Mouse (Mus musculus) neural tube, embryonic 14.5 days (tissue): ENCODE measurements around the gene Slc6a11. TPM values are rescaled to one million over a fixed set of nuclear protein-coding genes. Genes with fewer than 3 reads are reported as not detected.

Source experiments
- ATAC-seq: fragments of 200-750 bp; cut with Nextera tagmentation; 2 replicates; pipeline ENCODE4 v1.8.0; 2017; ENCODE audit warnings: low read depth, mild to moderate bottlenecking, moderate TSS enrichment, moderate library complexity
- H3K27ac ChIP-seq: fragments of 300-500 bp; sonication (generic); 2 replicates; pipeline ENCODE4 v1.5.1; 2014; ENCODE audit warnings: low read depth, mild to moderate bottlenecking, control low read depth, low read length, moderate library complexity, mixed read lengths
- H3K27me3 ChIP-seq: fragments of 300-500 bp; sonication (generic); 2 replicates; pipeline ENCODE4 v1.6.1; 2014; ENCODE audit warnings: low read length; ENCODE audit not compliant: control insufficient read depth, insufficient read depth
- H3K36me3 ChIP-seq: fragments of 300-500 bp; sonication (generic); 2 replicates; pipeline ENCODE4 v1.6.1; 2014; ENCODE audit warnings: low read length, mixed read lengths; ENCODE audit not compliant: control insufficient read depth, insufficient read depth
- H3K4me1 ChIP-seq: fragments of 300-500 bp; sonication (generic); 2 replicates; pipeline ENCODE4 v1.6.1; 2014; ENCODE audit warnings: low read length; ENCODE audit not compliant: control insufficient read depth, insufficient read depth
- H3K4me2 ChIP-seq: fragments of 300-500 bp; sonication (generic); 2 replicates; pipeline ENCODE4 v1.6.1; 2014; ENCODE audit warnings: mild to moderate bottlenecking, low read depth, low read length, control low read depth
- H3K4me3 ChIP-seq: fragments of 300-500 bp; sonication (generic); 2 replicates; pipeline ENCODE4 v1.5.1; 2014; ENCODE audit warnings: low read depth, low read length, control low read depth, mixed read lengths
- H3K9ac ChIP-seq: fragments of 300-500 bp; sonication (generic); replicated peaks from 2 replicates; pipeline ENCODE4 v1.6.1; 2014; ENCODE audit warnings: low read depth, mild to moderate bottlenecking, control low read depth, low read length, mixed read lengths
- H3K9me3 ChIP-seq: fragments of 300-500 bp; sonication (generic); 2 replicates; pipeline ENCODE4 v1.6.1; 2016; ENCODE audit warnings: low read length; ENCODE audit not compliant: control insufficient read depth
- WGBS: fragments of 180-500 bp; shearing (Covaris S2); extraction: QIAGEN DNeasy Blood & Tissue Kit; methylation state at CpG from one replicate; pipeline ENCODE4 v1.1.7; 2014; 5-methylcytosine and 5-hydroxymethylcytosine counted together
- polyA plus RNA-seq: library from polyadenylated mRNA; unstranded; fragments of >200 nt; fragmentation: Nextera tagmentation; extraction: Ambion mirVana; gene quantifications from 2 replicates; pipeline ENCODE4 v1.2.1, GENCODE M21; 2014

The Slc6a11 gene
- polyA plus RNA-seq, 1 experiment from 2014 or later = 80.8 TPM

GRCm38 (mm10) chr6:114283927-114284703, 153.1 kb downstream of the Slc6a11 start:
- Histone ChIP-seq H3K27me3 (no peaks in the 10 kb centered on the region), H3K4me1 (peaks cover 12% of the 10 kb centered on the region), H3K4me3 (peak overlapping the region; percentile 63), H3K4me2 (peak overlapping the region; percentile 62), H3K9ac (peak overlapping the region; percentile 84), H3K9me3 (no peaks in the 10 kb centered on the region), H3K27ac (peak overlapping the region; percentile 53), H3K36me3 (no peaks in the 10 kb centered on the region)
- 37% methylated on average over 10 of the region's 10 CpGs for WGBS
- no peak for ATAC-seq

- Histone ChIP-seq H3K4me1 (peaks cover 25% of the 10 kb centered on the region), H3K9me3 (no peaks in the 10 kb centered on the region), H3K4me3 (no peak overlapping the region), H3K27ac (no peak overlapping the region), H3K4me2 (peak overlapping the region; percentile 62), H3K27me3 (no peaks in the 10 kb centered on the region), H3K36me3 (no peaks in the 10 kb centered on the region), H3K9ac (no peak overlapping the region)
- WGBS = 26% methylated on average over 4 of the region's 4 CpGs
- no peak for ATAC-seq
These were observed 154.4 kb downstream of the Slc6a11 start for GRCm38 (mm10) chr6:114285424-114285823.

- no peak for ATAC-seq
- Histone ChIP-seq H3K9me3 (no peaks in the 10 kb centered on the region), H3K27ac (peak overlapping the region; percentile 36; the same call in 1 of the 2 replicates), H3K4me1 (peaks cover 57% of the 10 kb centered on the region), H3K36me3 (no peaks in the 10 kb centered on the region), H3K4me2 (peak overlapping the region; percentile 9; the same call in 1 of the 2 replicates), H3K4me3 (no peak overlapping the region), H3K9ac (no peak overlapping the region), H3K27me3 (no peaks in the 10 kb centered on the region)
- 5% methylated on average over 7 of the region's 7 CpGs for WGBS
These were observed 158.1 kb downstream of the Slc6a11 start for GRCm38 (mm10) chr6:114289106-114289505.

GRCm38 (mm10) chr6:114290184-114290583, 159.1 kb downstream of the Slc6a11 start:
- Histone ChIP-seq H3K4me2 (peak overlapping the region; percentile 19; the same call in 1 of the 2 replicates), H3K36me3 (no peaks in the 10 kb centered on the region), H3K4me1 (peaks cover 57% of the 10 kb centered on the region), H3K27ac (peak overlapping the region; percentile 79), H3K9ac (0 out of 2 replicates have a peak overlapping the region, but pooled peaks have one; percentile 25), H3K27me3 (no peaks in the 10 kb centered on the region), H3K9me3 (no peaks in the 10 kb centered on the region), H3K4me3 (no peak overlapping the region)
- ATAC-seq = peak; percentile 87
- WGBS = 12% methylated on average over 8 of the region's 8 CpGs

GRCm38 (mm10) chr6:114290929-114291328, 159.9 kb downstream of the Slc6a11 start:
- Histone ChIP-seq H3K4me1 (peaks cover 55% of the 10 kb centered on the region), H3K36me3 (no peaks in the 10 kb centered on the region), H3K9me3 (no peaks in the 10 kb centered on the region), H3K9ac (no peak overlapping the region), H3K27me3 (no peaks in the 10 kb centered on the region), H3K27ac (peak overlapping the region; percentile 79), H3K4me2 (peak overlapping the region; percentile 6; the same call in 1 of the 2 replicates), H3K4me3 (no peak overlapping the region)
- peak; percentile 29 for ATAC-seq
- 37% methylated on average over 4 of the region's 4 CpGs for WGBS

- Histone ChIP-seq H3K4me3 (no peak overlapping the region), H3K27ac (peak overlapping the region; percentile 79), H3K9ac (no peak overlapping the region), H3K9me3 (no peaks in the 10 kb centered on the region), H3K36me3 (no peaks in the 10 kb centered on the region), H3K4me2 (no peak overlapping the region), H3K27me3 (no peaks in the 10 kb centered on the region), H3K4me1 (peaks cover 58% of the 10 kb centered on the region)
- ATAC-seq = no peak
- WGBS = 41% methylated on average over 5 of the region's 5 CpGs
These were observed 160.4 kb downstream of the Slc6a11 start for GRCm38 (mm10) chr6:114291396-114291795.

GRCm38 (mm10) chr6:114293511-114293910, 162.5 kb downstream of the Slc6a11 start:
- WGBS = 44% methylated on average over 8 of the region's 8 CpGs
- no peak for ATAC-seq
- Histone ChIP-seq H3K4me2 (no peak overlapping the region), H3K27me3 (no peaks in the 10 kb centered on the region), H3K9me3 (no peaks in the 10 kb centered on the region), H3K9ac (no peak overlapping the region), H3K27ac (no peak overlapping the region), H3K4me3 (no peak overlapping the region), H3K4me1 (peaks cover 71% of the 10 kb centered on the region), H3K36me3 (no peaks in the 10 kb centered on the region)

- Histone ChIP-seq H3K9ac (no peak overlapping the region), H3K36me3 (no peaks in the 10 kb centered on the region), H3K9me3 (no peaks in the 10 kb centered on the region), H3K4me2 (no peak overlapping the region), H3K27me3 (no peaks in the 10 kb centered on the region), H3K27ac (no peak overlapping the region), H3K4me3 (no peak overlapping the region), H3K4me1 (peaks cover 56% of the 10 kb centered on the region)
- no peak for ATAC-seq
- 75% methylated on average over 4 of the region's 4 CpGs for WGBS
These were observed 164.0 kb downstream of the Slc6a11 start for GRCm38 (mm10) chr6:114295086-114295485.

- WGBS = 16% methylated on average over 10 of the region's 10 CpGs
- no peak overlapping the region; the same call in 1 of the 2 replicates for H3K9ac ChIP-seq
- H3K4me3 ChIP-seq = no peak overlapping the region
- H3K4me2 ChIP-seq = no peak overlapping the region
- H3K4me1 ChIP-seq = peaks cover 36% of the 10 kb centered on the region
- H3K9me3 ChIP-seq = no peaks in the 10 kb centered on the region
- H3K27ac ChIP-seq = peak overlapping the region; percentile 78
- peaks cover 1% of the 10 kb centered on the region for H3K36me3 ChIP-seq
- H3K27me3 ChIP-seq = no peaks in the 10 kb centered on the region
- peak; percentile 69 for ATAC-seq
These were observed 166.4 kb downstream of the Slc6a11 start for GRCm38 (mm10) chr6:114297260-114298002.
